Mouse (Mus musculus): ENCODE measurements around the gene Ahdc1. TPM values are rescaled to one million over a fixed set of nuclear protein-coding genes. Genes with fewer than 3 reads are reported as not detected.

The Ahdc1 gene
- polyA plus RNA-seq, 1 experiment from 2014 or later: 2.4 TPM

DNA sequence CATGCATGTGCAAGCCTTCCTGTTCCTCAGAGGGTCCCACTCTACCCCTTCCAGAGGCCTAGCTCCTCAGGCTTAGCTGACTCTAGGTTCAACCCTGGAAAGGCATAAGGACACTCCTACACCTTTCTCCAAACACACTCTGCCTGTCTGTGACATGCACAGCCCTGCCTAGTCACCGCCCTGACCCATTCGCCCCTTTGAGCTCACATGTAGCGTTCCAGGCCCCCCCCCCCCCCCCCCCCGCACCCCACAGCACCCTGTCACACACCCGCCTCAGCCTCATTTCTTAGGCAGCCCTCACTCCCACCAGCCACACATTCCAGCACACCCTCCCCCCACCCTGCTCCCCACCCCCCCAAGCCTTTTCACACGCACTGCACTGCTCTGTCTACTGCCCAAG lies 9.7 kb downstream of the Ahdc1 start:
- ATAC-seq: no peak; the same call in 1 of the 2 replicates
- H3K27ac ChIP-seq (ENCODE audit: low read depth, low read length): no peak overlapping the region
- H3K4me3 ChIP-seq (ENCODE audit: low read depth, low read length): no peak overlapping the region
- H3K27me3 ChIP-seq (replicated peaks; ENCODE audit: control insufficient read depth, insufficient read depth, low read length): no peaks in the 10 kb centered on the region
- TF ChIP-seq CTCF (IDR thresholded peaks at IDR 0.05; ENCODE audit: low read depth): no peak
- WGBS: 80% methylated on average over 5 of the region's 6 CpGs
- no peak overlapping the region for H3K4me2 ChIP-seq (replicated peaks; ENCODE audit: low read depth)
- H3K9me3 ChIP-seq (ENCODE audit: control insufficient read depth): no peaks in the 10 kb centered on the region
- no peak overlapping the region for H3K9ac ChIP-seq (ENCODE audit: low read depth, low read length)
- H3K4me1 ChIP-seq (replicated peaks; ENCODE audit: control insufficient read depth, insufficient read depth, low read length): peaks cover 16% of the 10 kb centered on the region; the same call in 1 of the 2 replicates
- peaks cover 5% of the 10 kb centered on the region; the same call in 1 of the 2 replicates for H3K36me3 ChIP-seq (ENCODE audit: control insufficient read depth, insufficient read depth)

DNA sequence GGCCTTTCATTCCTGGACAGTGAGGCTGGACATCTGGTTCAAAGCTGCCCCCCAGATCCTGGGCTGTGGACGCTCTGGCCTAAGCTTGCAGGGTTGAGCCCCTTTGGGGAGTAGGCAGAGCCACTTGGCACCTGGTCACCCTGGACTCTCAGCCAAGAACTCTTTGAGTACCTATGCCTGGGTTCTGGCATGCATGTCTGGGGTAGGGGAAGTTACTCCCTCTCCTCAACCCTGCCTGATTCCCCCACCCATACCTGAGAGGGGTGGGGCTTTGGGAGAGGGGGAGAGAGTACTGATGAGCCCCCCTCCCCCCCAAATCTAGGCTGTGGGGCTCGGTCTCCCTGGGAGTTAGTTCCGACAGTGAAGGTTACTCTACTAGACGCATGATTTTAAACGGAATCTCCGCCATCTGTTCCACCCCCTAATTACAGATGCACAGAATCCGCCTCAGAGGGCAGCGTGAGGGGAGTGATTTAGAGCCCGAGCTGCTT lies 10.2 kb downstream of the Ahdc1 start:
- WGBS: 66% methylated on average over 9 of the region's 9 CpGs

DNA sequence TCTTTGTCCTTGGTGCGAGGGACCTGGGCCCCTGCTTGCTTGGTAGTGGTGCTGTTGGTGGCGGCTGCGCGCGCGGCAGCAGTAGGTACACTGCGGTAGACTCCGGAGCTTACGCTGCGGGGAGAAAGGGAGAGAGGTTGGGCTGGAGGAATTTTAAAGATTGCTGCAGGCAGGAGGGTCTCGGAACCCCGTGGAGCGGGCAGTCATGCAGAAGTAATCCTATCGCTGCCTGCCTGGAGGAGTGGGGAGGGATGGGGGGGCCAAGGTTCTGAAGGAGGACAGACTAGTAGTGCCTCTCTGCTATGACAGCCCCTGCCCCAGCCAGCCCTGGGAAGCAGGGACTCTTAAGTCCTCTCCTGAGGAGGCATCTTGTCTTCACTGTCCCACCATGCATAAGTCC lies 11.2 kb downstream of the Ahdc1 start:
- no peak for TF ChIP-seq CTCF (IDR thresholded peaks at IDR 0.05; ENCODE audit: low read depth)
- H3K4me3 ChIP-seq (ENCODE audit: low read depth, low read length): no peak overlapping the region
- no peak overlapping the region for H3K9ac ChIP-seq (ENCODE audit: low read depth, low read length)
- no peaks in the 10 kb centered on the region for H3K27me3 ChIP-seq (replicated peaks; ENCODE audit: control insufficient read depth, insufficient read depth, low read length)
- H3K9me3 ChIP-seq (ENCODE audit: control insufficient read depth): no peaks in the 10 kb centered on the region
- H3K27ac ChIP-seq (ENCODE audit: low read depth, low read length): no peak overlapping the region
- no peak for ATAC-seq
- 75% methylated on average over 14 of the region's 14 CpGs for WGBS
- H3K4me1 ChIP-seq (replicated peaks; ENCODE audit: control insufficient read depth, insufficient read depth, low read length): 0 out of 2 replicates have a peak, but pooled peaks cover 10% of the 10 kb centered on the region
- no peak overlapping the region for H3K4me2 ChIP-seq (replicated peaks; ENCODE audit: low read depth)
- H3K36me3 ChIP-seq (ENCODE audit: control insufficient read depth, insufficient read depth): peaks cover 5% of the 10 kb centered on the region; the same call in 1 of the 2 replicates

More for the DNA sequence above, 10.2 kb downstream of the Ahdc1 start:
- Histone ChIP-seq H3K9me3 (ENCODE audit: control insufficient read depth) (no peaks in the 10 kb centered on the region), H3K4me3 (ENCODE audit: low read depth, low read length) (no peak overlapping the region), H3K4me2 (replicated peaks; ENCODE audit: low read depth) (no peak overlapping the region), H3K27ac (ENCODE audit: low read depth, low read length) (no peak overlapping the region; the same call in 1 of the 2 replicates), H3K27me3 (replicated peaks; ENCODE audit: control insufficient read depth, insufficient read depth, low read length) (no peaks in the 10 kb centered on the region), H3K36me3 (ENCODE audit: control insufficient read depth, insufficient read depth) (peaks cover 5% of the 10 kb centered on the region; the same call in 1 of the 2 replicates), H3K9ac (ENCODE audit: low read depth, low read length) (no peak overlapping the region), H3K4me1 (replicated peaks; ENCODE audit: control insufficient read depth, insufficient read depth, low read length) (peaks cover 18% of the 10 kb centered on the region; the same call in 1 of the 2 replicates)
- ATAC-seq: no peak
- no peak for TF ChIP-seq CTCF (IDR thresholded peaks at IDR 0.05; ENCODE audit: low read depth)

DNA sequence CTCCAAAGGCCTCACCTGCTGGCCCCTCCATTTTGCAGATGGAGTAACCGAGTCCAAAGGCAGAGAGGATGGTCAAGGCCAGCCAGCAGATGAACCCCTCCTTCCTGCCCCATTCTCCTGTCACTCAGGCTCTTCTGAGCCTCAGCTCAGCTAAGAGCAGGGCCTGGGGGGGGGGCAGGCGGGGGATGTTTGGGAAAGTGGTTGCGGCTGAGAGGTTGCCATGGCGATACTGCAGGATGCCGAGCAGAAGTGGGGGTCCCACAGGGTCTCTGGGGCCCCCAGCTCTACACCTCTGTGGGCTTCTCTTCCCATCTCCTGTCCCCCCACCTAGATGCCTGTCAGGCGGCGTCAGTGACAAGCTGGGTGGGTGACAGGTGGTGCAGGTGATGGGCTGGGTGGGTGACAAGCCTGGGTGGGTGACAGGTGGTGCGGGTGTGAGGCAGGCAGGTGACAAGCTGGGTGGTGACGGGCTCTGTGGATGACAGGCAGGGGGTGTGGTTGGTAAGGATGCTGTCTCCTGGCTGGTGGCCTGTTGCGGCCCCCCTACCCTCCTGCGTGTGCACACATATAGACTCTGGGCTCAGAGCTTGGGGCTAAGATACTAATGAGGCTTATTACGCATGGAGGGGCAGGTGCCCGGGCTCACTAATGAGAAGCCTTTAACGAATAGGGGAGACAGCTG lies 12.0 kb downstream of the Ahdc1 start:
- Histone ChIP-seq H3K4me1 (replicated peaks; ENCODE audit: control insufficient read depth, insufficient read depth, low read length) (0 out of 2 replicates have a peak, but pooled peaks cover 10% of the 10 kb centered on the region), H3K27me3 (replicated peaks; ENCODE audit: control insufficient read depth, insufficient read depth, low read length) (no peaks in the 10 kb centered on the region), H3K9me3 (ENCODE audit: control insufficient read depth) (no peaks in the 10 kb centered on the region), H3K9ac (ENCODE audit: low read depth, low read length) (no peak overlapping the region), H3K27ac (ENCODE audit: low read depth, low read length) (no peak overlapping the region), H3K36me3 (ENCODE audit: control insufficient read depth, insufficient read depth) (peaks cover 5% of the 10 kb centered on the region; the same call in 1 of the 2 replicates), H3K4me2 (replicated peaks; ENCODE audit: low read depth) (no peak overlapping the region), H3K4me3 (ENCODE audit: low read depth, low read length) (no peak overlapping the region)
- TF ChIP-seq CTCF (IDR thresholded peaks at IDR 0.05; ENCODE audit: low read depth): no peak
- ATAC-seq: no peak
- WGBS: 85% methylated on average over 14 of the region's 14 CpGs

DNA sequence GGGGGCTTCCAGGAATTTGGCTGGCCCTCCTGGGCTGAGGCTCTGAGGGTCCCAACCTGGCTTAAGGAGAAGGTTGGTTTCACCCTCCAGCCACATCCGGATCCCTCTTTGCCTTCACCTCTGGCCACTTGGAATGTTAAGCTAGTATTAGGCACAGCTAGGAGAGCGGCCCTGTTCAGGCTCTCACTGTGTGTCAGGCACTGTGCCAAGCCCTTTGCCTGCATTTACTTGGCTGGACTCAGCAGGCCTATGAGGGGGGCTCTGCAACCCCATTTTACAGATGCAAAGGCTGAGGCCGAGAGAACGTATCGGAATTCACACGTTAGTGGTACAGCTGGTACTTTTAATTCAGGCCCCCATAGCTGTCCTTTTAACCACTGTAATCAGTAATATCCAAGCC lies 12.6 kb downstream of the Ahdc1 start:
- no peak for ATAC-seq
- Histone ChIP-seq H3K27me3 (replicated peaks; ENCODE audit: control insufficient read depth, insufficient read depth, low read length) (no peaks in the 10 kb centered on the region), H3K4me2 (replicated peaks; ENCODE audit: low read depth) (no peak overlapping the region), H3K4me3 (ENCODE audit: low read depth, low read length) (no peak overlapping the region), H3K36me3 (ENCODE audit: control insufficient read depth, insufficient read depth) (peaks cover 5% of the 10 kb centered on the region; the same call in 1 of the 2 replicates), H3K4me1 (replicated peaks; ENCODE audit: control insufficient read depth, insufficient read depth, low read length) (0 out of 2 replicates have a peak, but pooled peaks cover 10% of the 10 kb centered on the region), H3K9me3 (ENCODE audit: control insufficient read depth) (no peaks in the 10 kb centered on the region), H3K27ac (ENCODE audit: low read depth, low read length) (no peak overlapping the region), H3K9ac (ENCODE audit: low read depth, low read length) (no peak overlapping the region)
- WGBS: 88% methylated on average over 6 of the region's 6 CpGs
- no peak for TF ChIP-seq CTCF (IDR thresholded peaks at IDR 0.05; ENCODE audit: low read depth)

DNA sequence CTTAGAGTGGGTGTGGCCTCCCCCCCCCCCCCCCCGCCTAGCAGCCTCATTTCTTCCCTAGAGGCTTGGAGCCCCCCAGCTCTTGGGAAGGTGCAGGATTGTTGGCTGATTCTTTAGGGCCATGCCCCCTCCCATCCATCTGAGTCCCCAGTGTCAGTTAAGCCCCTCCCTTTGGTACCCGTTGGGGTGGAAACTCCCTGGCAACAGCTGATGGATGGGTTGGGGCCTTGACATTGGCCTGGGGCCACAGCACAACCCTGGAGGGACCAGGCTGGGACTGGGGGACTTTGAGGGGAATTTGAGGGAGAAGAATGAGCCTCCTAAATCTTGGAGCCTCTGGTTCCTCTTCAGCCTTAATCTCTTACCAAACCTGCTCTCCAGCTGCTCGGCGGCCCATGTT lies 13.3 kb downstream of the Ahdc1 start:
- H3K4me3 ChIP-seq (ENCODE audit: low read depth, low read length): no peak overlapping the region
- 37% methylated on average over 3 of the region's 4 CpGs for WGBS
- H3K27me3 ChIP-seq (replicated peaks; ENCODE audit: control insufficient read depth, insufficient read depth, low read length): no peaks in the 10 kb centered on the region
- ATAC-seq: no peak
- H3K4me1 ChIP-seq (replicated peaks; ENCODE audit: control insufficient read depth, insufficient read depth, low read length): 0 out of 2 replicates have a peak, but pooled peaks cover 10% of the 10 kb centered on the region
- H3K4me2 ChIP-seq (replicated peaks; ENCODE audit: low read depth): no peak overlapping the region
- no peak overlapping the region for H3K27ac ChIP-seq (ENCODE audit: low read depth, low read length)
- no peaks in the 10 kb centered on the region for H3K9me3 ChIP-seq (ENCODE audit: control insufficient read depth)
- no peak overlapping the region for H3K9ac ChIP-seq (ENCODE audit: low read depth, low read length)
- peaks cover 5% of the 10 kb centered on the region; the same call in 1 of the 2 replicates for H3K36me3 ChIP-seq (ENCODE audit: control insufficient read depth, insufficient read depth)
- TF ChIP-seq CTCF (IDR thresholded peaks at IDR 0.05; ENCODE audit: low read depth): no peak

Data from intestine, postnatal 0 days (tissue).